Mouse (Mus musculus) liver, postnatal 0 days (tissue): ENCODE measurements around the gene Dhx29.

Experiments
- CTCF ChIP-seq: sonication (generic); IDR thresholded peaks from 2 replicates; pipeline ENCODE4 v1.5.1; 2016; ENCODE audit warnings: antibody characterized with exemption, low read depth
- EP300 ChIP-seq: IDR thresholded peaks from 2 replicates; pipeline ENCODE4 v1.6.1; 2016; ENCODE audit warnings: antibody characterized with exemption, low read depth, mild to moderate bottlenecking

GRCm38 (mm10) chr13:112945900-112946299 is 18.6 kb downstream of the Dhx29 start:
- TF ChIP-seq CTCF: no peak
- TF ChIP-seq EP300: no peak
